15 mouse cellular contexts compared by ENCODE assay signal in the genomic region with DNA sequence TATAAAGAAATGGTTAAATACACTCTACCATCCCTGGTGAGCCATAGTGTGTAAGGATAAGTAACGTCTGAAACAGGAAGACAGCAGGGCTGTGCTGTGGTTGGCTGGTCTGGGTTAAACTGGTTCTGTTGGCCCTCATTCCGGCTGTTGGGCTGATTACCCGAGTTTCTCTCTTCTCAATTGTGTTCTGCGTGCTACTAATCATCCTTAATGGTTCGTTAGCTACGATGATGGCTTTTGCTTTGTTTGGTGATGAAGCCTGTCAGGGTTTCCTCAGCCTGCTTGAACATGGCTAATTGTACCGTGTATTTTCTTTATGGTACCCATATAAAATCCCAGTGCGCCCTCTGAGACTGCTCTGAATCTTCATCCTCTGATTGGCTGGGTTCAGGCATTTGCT.
"Had no signal": no experiment of that assay in that cellular context is flagged by ENCODE, and none has a peak within 500 bp of the region (broad histone marks: within the 10 kb centered on the region; RNA-seq: fewer than 3 reads in every experiment).

No protein-coding gene starts in this region.

- H3K27me3 ChIP-seq: megakaryocyte, embryonic 14.5 days; midbrain, embryonic 12.5 days; midbrain, embryonic 15.5 days; stomach, embryonic 15.5 days had no signal

- H3K9ac ChIP-seq: liver, embryonic 14.5 days; lung, embryonic 14.5 days; midbrain, embryonic 12.5 days; midbrain, embryonic 15.5 days; stomach, embryonic 15.5 days had no signal

- H3K36me3 ChIP-seq: midbrain, embryonic 15.5 days had no signal

- H3K4me1 ChIP-seq: midbrain, embryonic 12.5 days; midbrain, embryonic 15.5 days; stomach, embryonic 15.5 days had no signal

- H3K27ac ChIP-seq: liver, embryonic 14.5 days; macrophage; midbrain, embryonic 12.5 days; midbrain, embryonic 15.5 days; stomach, embryonic 15.5 days; stomach, postnatal 0 days had no signal

- ATAC-seq: midbrain, embryonic 15.5 days had no signal

- H3K4me3 ChIP-seq: megakaryocyte, embryonic 14.5 days; midbrain, embryonic 12.5 days; midbrain, embryonic 15.5 days; stomach, embryonic 15.5 days had no signal

- H3K9me3 ChIP-seq: megakaryocyte, embryonic 14.5 days; midbrain, embryonic 12.5 days; midbrain, embryonic 15.5 days; stomach, embryonic 15.5 days had no signal

- H3K4me2 ChIP-seq: lung, embryonic 14.5 days; midbrain, embryonic 12.5 days; midbrain, embryonic 15.5 days; stomach, embryonic 15.5 days had no signal

- DNase-seq: lung, adult 18-20 months; lung, embryonic 14.5 days; lung, postnatal 14 days; lung, postnatal 36 days; right cerebral cortex, postnatal 14 days; thymus, adult 2 months; thymus, postnatal 25 days; thymus, postnatal 4 days had no signal
